Mouse (Mus musculus): ENCODE results near the gene Inpp5a. TPM values are rescaled to one million over a fixed set of nuclear protein-coding genes. Genes with fewer than 3 reads are reported as not detected.

Gene Inpp5a
- total RNA-seq, 1 experiment, result 11.5 TPM

GRCm38 (mm10) chr7:139584221-139585175 lies 195.6 kb downstream of the Inpp5a start:
- no peak overlapping the region for H3K9ac ChIP-seq (ENCODE audit: insufficient read depth, low read depth, low read length, poor library complexity, severe bottlenecking)
- peak overlapping the region; percentile 24 to 28; a peak in 3 of 4 replicates for H3K4me3 ChIP-seq (ENCODE audit: insufficient read depth in 1 of 2, low read depth in 1 of 2, low read length in 2 of 2, poor library complexity in 1 of 2, severe bottlenecking in 1 of 2)
- H3K9me3 ChIP-seq (ENCODE audit: control insufficient read depth, insufficient read depth, low read depth, low read length), result no peaks in the 10 kb centered on the region

GRCm38 (mm10) chr7:139585183-139585821 lies 196.4 kb downstream of the Inpp5a start:
- no peaks in the 10 kb centered on the region for H3K9me3 ChIP-seq (ENCODE audit: control insufficient read depth, insufficient read depth, low read depth, low read length)
- H3K4me1 ChIP-seq (ENCODE audit: control insufficient read depth in 2 of 2, insufficient read depth in 2 of 2, low read length in 2 of 2, poor library complexity in 1 of 2), result peaks cover 2 to 14% of the 10 kb centered on the region in 2 experiments; a peak in 3 of 4 replicates
- in situ Hi-C loops (cut with MboI; ENCODE audit: low sequenced_read_pairs in 2 of 2, unreplicated experiment in 2 of 2), result no loop called here
- H3K9ac ChIP-seq (ENCODE audit: insufficient read depth, low read depth, low read length, poor library complexity, severe bottlenecking), result no peak overlapping the region
- no peak for DNase-seq (ENCODE audit: low read depth, low spot score)
- TF ChIP-seq HCFC1 (IDR thresholded peaks at IDR 0.05; ENCODE audit: borderline replicate concordance, insufficient read depth, low read length) (no peak), CHD2 (IDR thresholded peaks at IDR 0.05; ENCODE audit: low read depth, low read length) (no peak), ZNF384 (IDR thresholded peaks at IDR 0.05; ENCODE audit: low read depth, low read length) (no peak), ZC3H11A (IDR thresholded peaks at IDR 0.05; ENCODE audit: borderline replicate concordance, low read depth, low read length) (no peak), MAFK (IDR thresholded peaks at IDR 0.05; ENCODE audit: insufficient read depth, low read depth, low read length) (no peak)
- H3K27ac ChIP-seq (ENCODE audit: insufficient read depth, low read depth, low read length, poor library complexity, severe bottlenecking), result no peak overlapping the region
- no peaks in the 10 kb centered on the region for H3K36me3 ChIP-seq (ENCODE audit: control insufficient read depth, insufficient read depth, low read length, poor library complexity, severe bottlenecking)
- peak overlapping the region; percentile 24 to 28; a peak in 3 of 4 replicates for H3K4me3 ChIP-seq (ENCODE audit: insufficient read depth in 1 of 2, low read depth in 1 of 2, low read length in 2 of 2, poor library complexity in 1 of 2, severe bottlenecking in 1 of 2)

More at GRCm38 (mm10) chr7:139584221-139585175, 195.6 kb downstream of the Inpp5a start:
- in situ Hi-C loops (cut with MboI; ENCODE audit: low sequenced_read_pairs in 2 of 2, unreplicated experiment in 2 of 2), result no loop called here
- DNase-seq (ENCODE audit: low read depth, low spot score), result no peak
- TF ChIP-seq HCFC1 (IDR thresholded peaks at IDR 0.05; ENCODE audit: borderline replicate concordance, insufficient read depth, low read length) (no peak), MAFK (IDR thresholded peaks at IDR 0.05; ENCODE audit: insufficient read depth, low read depth, low read length) (no peak), ZNF384 (IDR thresholded peaks at IDR 0.05; ENCODE audit: low read depth, low read length) (no peak), CHD2 (IDR thresholded peaks at IDR 0.05; ENCODE audit: low read depth, low read length) (no peak), ZC3H11A (IDR thresholded peaks at IDR 0.05; ENCODE audit: borderline replicate concordance, low read depth, low read length) (no peak)
- no peak overlapping the region for H3K27ac ChIP-seq (ENCODE audit: insufficient read depth, low read depth, low read length, poor library complexity, severe bottlenecking)
- no peaks in the 10 kb centered on the region for H3K36me3 ChIP-seq (ENCODE audit: control insufficient read depth, insufficient read depth, low read length, poor library complexity, severe bottlenecking)
- H3K4me1 ChIP-seq (ENCODE audit: control insufficient read depth in 2 of 2, insufficient read depth in 2 of 2, low read length in 2 of 2, poor library complexity in 1 of 2), result peaks cover 2 to 14% of the 10 kb centered on the region in 2 experiments

GRCm38 (mm10) chr7:139587919-139588318 lies 199.0 kb downstream of the Inpp5a start:
- H3K27ac ChIP-seq (ENCODE audit: insufficient read depth, low read depth, low read length, poor library complexity, severe bottlenecking), result no peak overlapping the region
- no peaks in the 10 kb centered on the region for H3K36me3 ChIP-seq (ENCODE audit: control insufficient read depth, insufficient read depth, low read length, poor library complexity, severe bottlenecking)
- H3K9me3 ChIP-seq (ENCODE audit: control insufficient read depth, insufficient read depth, low read depth, low read length), result no peaks in the 10 kb centered on the region
- H3K9ac ChIP-seq (ENCODE audit: insufficient read depth, low read depth, low read length, poor library complexity, severe bottlenecking), result no peak overlapping the region
- H3K4me1 ChIP-seq (ENCODE audit: control insufficient read depth in 2 of 2, insufficient read depth in 2 of 2, low read length in 2 of 2, poor library complexity in 1 of 2), result peaks cover 9 to 27% of the 10 kb centered on the region in 2 experiments; a peak in 3 of 4 replicates
- in situ Hi-C loops (cut with MboI; ENCODE audit: low sequenced_read_pairs in 2 of 2, unreplicated experiment in 2 of 2), result no loop called here
- TF ChIP-seq CHD2 (IDR thresholded peaks at IDR 0.05; ENCODE audit: low read depth, low read length), result no peak
- no peak overlapping the region for H3K4me3 ChIP-seq (ENCODE audit: insufficient read depth in 1 of 2, low read depth in 1 of 2, low read length in 2 of 2, poor library complexity in 1 of 2, severe bottlenecking in 1 of 2)
- DNase-seq (ENCODE audit: low read depth, low spot score), result no peak

GRCm38 (mm10) chr7:139590302-139590701 lies 201.4 kb downstream of the Inpp5a start:
- DNase-seq (ENCODE audit: low read depth, low spot score), result no peak
- H3K4me1 ChIP-seq (ENCODE audit: control insufficient read depth in 2 of 2, insufficient read depth in 2 of 2, low read length in 2 of 2, poor library complexity in 1 of 2), result peaks cover 9 to 23% of the 10 kb centered on the region in 2 experiments; a peak in 3 of 4 replicates
- no peaks in the 10 kb centered on the region for H3K36me3 ChIP-seq (ENCODE audit: control insufficient read depth, insufficient read depth, low read length, poor library complexity, severe bottlenecking)
- no peak overlapping the region for H3K4me3 ChIP-seq (ENCODE audit: insufficient read depth in 1 of 2, low read depth in 1 of 2, low read length in 2 of 2, poor library complexity in 1 of 2, severe bottlenecking in 1 of 2)
- no peaks in the 10 kb centered on the region for H3K9me3 ChIP-seq (ENCODE audit: control insufficient read depth, insufficient read depth, low read depth, low read length)
- no peak overlapping the region for H3K9ac ChIP-seq (ENCODE audit: insufficient read depth, low read depth, low read length, poor library complexity, severe bottlenecking)
- H3K27ac ChIP-seq (ENCODE audit: insufficient read depth, low read depth, low read length, poor library complexity, severe bottlenecking), result no peak overlapping the region
- TF ChIP-seq ZC3H11A (IDR thresholded peaks at IDR 0.05; ENCODE audit: borderline replicate concordance, low read depth, low read length) (peak; percentile 54; the same call in 1 of the 2 replicates), MAFK (IDR thresholded peaks at IDR 0.05; ENCODE audit: insufficient read depth, low read depth, low read length) (no peak), CHD2 (IDR thresholded peaks at IDR 0.05; ENCODE audit: low read depth, low read length) (no peak), ZNF384 (IDR thresholded peaks at IDR 0.05; ENCODE audit: low read depth, low read length) (peak; percentile 80), HCFC1 (IDR thresholded peaks at IDR 0.05; ENCODE audit: borderline replicate concordance, insufficient read depth, low read length) (no peak)
- in situ Hi-C loops (cut with MboI; ENCODE audit: low sequenced_read_pairs in 2 of 2, unreplicated experiment in 2 of 2), result no loop called here

All from ES-E14 (cell line).